Mouse (Mus musculus) forebrain, embryonic 14.5 days (tissue): ENCODE data around the gene Tex22. TPM values are rescaled to one million over a fixed set of nuclear protein-coding genes. Genes with fewer than 3 reads are reported as not detected.

ENCODE experiments used
- ATAC-seq: fragments of 200-750 bp; cut with Nextera tagmentation; 2 replicates; pipeline ENCODE4 v1.8.0; 2017; ENCODE audit warnings: mild to moderate bottlenecking, moderate library complexity
- DNase-seq: peaks from one replicate; pipeline ENCODE4 v3.0.0-alpha.2; 2015; ENCODE audit warnings: low spot score
- H3K27ac ChIP-seq: fragments of 300-500 bp; sonication (generic); 2 replicates; pipeline ENCODE4 v1.5.1; 2014; ENCODE audit warnings: low read depth, mild to moderate bottlenecking, control low read depth, low read length, moderate library complexity
- H3K27me3 ChIP-seq: fragments of 300-500 bp; sonication (generic); replicated peaks from 2 replicates; pipeline ENCODE4 v1.6.1; 2014; ENCODE audit warnings: low read length, control low read depth, mixed read lengths; ENCODE audit not compliant: control insufficient read depth, insufficient read depth
- H3K36me3 ChIP-seq: fragments of 300-500 bp; sonication (generic); 2 replicates; pipeline ENCODE4 v1.6.1; 2014; ENCODE audit warnings: low read length, control low read depth; ENCODE audit not compliant: control insufficient read depth, insufficient read depth
- H3K4me1 ChIP-seq: fragments of 300-500 bp; sonication (generic); 2 replicates; pipeline ENCODE4 v1.6.1; 2014; ENCODE audit warnings: antibody characterized with exemption, low read length, control low read depth; ENCODE audit not compliant: control insufficient read depth, insufficient read depth
- H3K4me2 ChIP-seq: fragments of 300-500 bp; sonication (generic); 2 replicates; pipeline ENCODE4 v1.6.1; 2014; ENCODE audit warnings: mild to moderate bottlenecking, control low read depth, low read length
- H3K4me3 ChIP-seq: fragments of 300-500 bp; sonication (generic); 2 replicates; pipeline ENCODE4 v1.5.1; 2014; ENCODE audit warnings: low read depth, low read length, control low read depth
- H3K9ac ChIP-seq: fragments of 300-500 bp; sonication (generic); 2 replicates; pipeline ENCODE4 v1.6.1; 2014; ENCODE audit warnings: mild to moderate bottlenecking, low read length, control low read depth, moderate library complexity
- H3K9me3 ChIP-seq: fragments of 300-500 bp; sonication (generic); replicated peaks from 2 replicates; pipeline ENCODE4 v1.6.1; 2016; ENCODE audit warnings: low read length, control low read depth, mixed read lengths; ENCODE audit not compliant: control insufficient read depth
- WGBS: fragments of 180-500 bp; shearing (Covaris S2); extraction: QIAGEN DNeasy Blood & Tissue Kit; methylation state at CpG from one replicate; pipeline ENCODE4 v1.1.7; 2014; 5-methylcytosine and 5-hydroxymethylcytosine counted together
- polyA plus RNA-seq: library from polyadenylated mRNA; unstranded; fragments of >200 nt; fragmentation: Nextera tagmentation; extraction: Ambion mirVana; gene quantifications from 2 replicates; pipeline ENCODE4 v1.2.1, GENCODE M21; 2014

The Tex22 gene
- polyA plus RNA-seq, 1 experiment from 2014 or later, result not detected

- DNase-seq, result peak; percentile 89
- Histone ChIP-seq H3K4me1 (no peaks in the 10 kb centered on the region), H3K4me2 (no peak overlapping the region), H3K27ac (no peak overlapping the region), H3K36me3 (peaks cover 88% of the 10 kb centered on the region), H3K27me3 (no peaks in the 10 kb centered on the region), H3K9ac (no peak overlapping the region), H3K9me3 (no peaks in the 10 kb centered on the region), H3K4me3 (no peak overlapping the region)
- WGBS, result 86% methylated on average over 20 of the region's 20 CpGs
- peak; percentile 71; the same call in 1 of the 2 replicates for ATAC-seq
Measured at GRCm38 (mm10) chr12:113119516-113120410, 45.5 kb downstream of the Tex22 start.

- no peak overlapping the region for H3K27ac ChIP-seq
- H3K27me3 ChIP-seq, result no peaks in the 10 kb centered on the region
- H3K4me2 ChIP-seq, result no peak overlapping the region
- H3K9ac ChIP-seq, result no peak overlapping the region
- peaks cover 100% of the 10 kb centered on the region for H3K36me3 ChIP-seq
- ATAC-seq (no peak), DNase-seq (no peak)
- no peaks in the 10 kb centered on the region for H3K4me1 ChIP-seq
- H3K9me3 ChIP-seq, result no peaks in the 10 kb centered on the region
- 90% methylated on average over 6 of the region's 6 CpGs for WGBS
- no peak overlapping the region for H3K4me3 ChIP-seq
Measured at GRCm38 (mm10) chr12:113124726-113125125, 50.4 kb downstream of the Tex22 start.

- H3K4me3 ChIP-seq, result no peak overlapping the region
- H3K27ac ChIP-seq, result no peak overlapping the region
- 98% methylated on average over 8 of the region's 8 CpGs for WGBS
- H3K4me1 ChIP-seq, result no peaks in the 10 kb centered on the region
- H3K9me3 ChIP-seq, result no peaks in the 10 kb centered on the region
- peaks cover 100% of the 10 kb centered on the region for H3K36me3 ChIP-seq
- no peak for DNase-seq
- H3K4me2 ChIP-seq, result no peak overlapping the region
- no peaks in the 10 kb centered on the region for H3K27me3 ChIP-seq
- H3K9ac ChIP-seq, result no peak overlapping the region
- ATAC-seq, result no peak
Measured at GRCm38 (mm10) chr12:113130732-113131131, 56.4 kb downstream of the Tex22 start.

- H3K4me1 ChIP-seq, result no peaks in the 10 kb centered on the region
- no peak for DNase-seq
- 98% methylated on average over 14 of the region's 14 CpGs for WGBS
Measured at GRCm38 (mm10) chr12:113131601-113132000, 57.3 kb downstream of the Tex22 start.

GRCm38 (mm10) chr12:113132567-113132966 lies 58.3 kb downstream of the Tex22 start:
- Histone ChIP-seq H3K9ac (no peak overlapping the region), H3K36me3 (peaks cover 100% of the 10 kb centered on the region), H3K4me3 (no peak overlapping the region), H3K27me3 (no peaks in the 10 kb centered on the region), H3K4me2 (no peak overlapping the region), H3K4me1 (no peaks in the 10 kb centered on the region), H3K9me3 (no peaks in the 10 kb centered on the region), H3K27ac (no peak overlapping the region)
- DNase-seq (no peak), ATAC-seq (no peak)
- WGBS, result 82% methylated on average over 2 of the region's 2 CpGs

More at GRCm38 (mm10) chr12:113131601-113132000, 57.3 kb downstream of the Tex22 start:
- Histone ChIP-seq H3K4me3 (no peak overlapping the region), H3K27ac (no peak overlapping the region), H3K36me3 (peaks cover 100% of the 10 kb centered on the region), H3K9ac (no peak overlapping the region), H3K27me3 (no peaks in the 10 kb centered on the region), H3K9me3 (no peaks in the 10 kb centered on the region), H3K4me2 (no peak overlapping the region)
- no peak for ATAC-seq

GRCm38 (mm10) chr12:113133260-113133659 lies 59.0 kb downstream of the Tex22 start:
- H3K27ac ChIP-seq, result no peak overlapping the region
- no peaks in the 10 kb centered on the region; the same call in 1 of the 2 replicates for H3K4me1 ChIP-seq
- ATAC-seq (no peak), DNase-seq (no peak)
- no peak overlapping the region for H3K4me3 ChIP-seq
- no peak overlapping the region for H3K4me2 ChIP-seq
- H3K9ac ChIP-seq, result no peak overlapping the region
- no peaks in the 10 kb centered on the region for H3K27me3 ChIP-seq
- no peaks in the 10 kb centered on the region for H3K9me3 ChIP-seq
- WGBS, result 89% methylated on average over 9 of the region's 9 CpGs
- peaks cover 100% of the 10 kb centered on the region for H3K36me3 ChIP-seq

- Histone ChIP-seq H3K27me3 (no peaks in the 10 kb centered on the region), H3K36me3 (peaks cover 96% of the 10 kb centered on the region), H3K4me1 (peaks cover 6% of the 10 kb centered on the region), H3K27ac (no peak overlapping the region), H3K9me3 (no peaks in the 10 kb centered on the region), H3K4me3 (no peak overlapping the region), H3K4me2 (no peak overlapping the region), H3K9ac (no peak overlapping the region)
- ATAC-seq, result no peak
- no peak for DNase-seq
- 75% methylated on average over 5 of the region's 5 CpGs for WGBS
Measured at GRCm38 (mm10) chr12:113133861-113134403, 59.6 kb downstream of the Tex22 start.

- no peak overlapping the region for H3K27ac ChIP-seq
- WGBS, result 96% methylated on average over 4 of the region's 4 CpGs
- peaks cover 90% of the 10 kb centered on the region for H3K36me3 ChIP-seq
- H3K4me1 ChIP-seq, result peaks cover 12% of the 10 kb centered on the region
- ATAC-seq, result no peak
- H3K27me3 ChIP-seq, result no peaks in the 10 kb centered on the region
- no peak overlapping the region for H3K4me2 ChIP-seq
- no peak overlapping the region for H3K9ac ChIP-seq
- no peak overlapping the region for H3K4me3 ChIP-seq
- DNase-seq, result no peak
- no peaks in the 10 kb centered on the region for H3K9me3 ChIP-seq
Measured at GRCm38 (mm10) chr12:113134502-113134901, 60.2 kb downstream of the Tex22 start.

- H3K9ac ChIP-seq, result no peak overlapping the region
- no peak overlapping the region for H3K27ac ChIP-seq
- WGBS, result 93% methylated on average over 7 of the region's 7 CpGs
- H3K36me3 ChIP-seq, result peaks cover 81% of the 10 kb centered on the region
- DNase-seq (no peak), ATAC-seq (no peak)
- H3K4me1 ChIP-seq, result peaks cover 13% of the 10 kb centered on the region
- H3K9me3 ChIP-seq, result no peaks in the 10 kb centered on the region
- H3K4me3 ChIP-seq, result no peak overlapping the region
- H3K27me3 ChIP-seq, result no peaks in the 10 kb centered on the region
- H3K4me2 ChIP-seq, result no peak overlapping the region
Measured at GRCm38 (mm10) chr12:113135401-113135800, 61.1 kb downstream of the Tex22 start.
